Comparison of ENCODE assay signal across 8 mouse cellular contexts in the genomic region with DNA sequence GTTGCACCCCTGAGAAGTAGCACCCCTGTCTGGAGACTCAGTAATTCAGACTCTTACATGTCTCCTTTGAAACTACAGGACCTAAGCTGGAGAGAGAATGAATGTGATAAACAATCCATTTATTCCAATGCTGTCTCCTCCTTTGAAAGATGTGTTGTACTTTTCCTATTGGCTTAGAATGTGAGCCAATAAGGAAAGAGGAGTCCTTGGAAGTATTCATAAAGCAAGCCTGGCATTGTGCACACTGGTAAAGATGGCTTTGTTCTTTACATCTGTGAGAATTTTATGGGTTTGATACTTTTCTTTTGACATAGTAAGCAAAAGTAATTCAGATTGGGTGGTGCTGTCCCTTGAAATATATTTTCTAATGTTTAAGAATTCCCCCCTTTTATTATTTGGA. TPM values are rescaled to one million over a fixed set of nuclear protein-coding genes. Genes with fewer than 3 reads are reported as not detected.
DNase-seq lines count a peak whose midpoint lies in the region; ATAC-seq lines count a peak whose summit lies in the region.

No protein-coding gene starts in this region.

- no peaks in the 10 kb centered on the region for H3K27me3 ChIP-seq in kidney, embryonic 15.5 days
- H3K27me3 ChIP-seq in forebrain, embryonic 16.5 days (replicated peaks; ENCODE audit: control insufficient read depth, insufficient read depth, low read length): no peaks in the 10 kb centered on the region
- no peaks in the 10 kb centered on the region for H3K27me3 ChIP-seq in midbrain, embryonic 13.5 days

- peaks cover 11% of the 10 kb centered on the region for H3K4me1 ChIP-seq in kidney, embryonic 15.5 days
- H3K4me1 ChIP-seq in forebrain, embryonic 16.5 days (replicated peaks; ENCODE audit: control insufficient read depth, insufficient read depth, low read length): peaks cover 7% of the 10 kb centered on the region
- peaks cover 13% of the 10 kb centered on the region for H3K4me1 ChIP-seq in midbrain, embryonic 13.5 days (replicated peaks)

- H3K36me3 ChIP-seq in kidney, embryonic 15.5 days: peaks cover 8% of the 10 kb centered on the region; the same call in 1 of the 2 replicates
- no peaks in the 10 kb centered on the region for H3K36me3 ChIP-seq in forebrain, embryonic 16.5 days (ENCODE audit: control insufficient read depth, insufficient read depth)
- no peaks in the 10 kb centered on the region for H3K36me3 ChIP-seq in midbrain, embryonic 13.5 days

- H3K4me3 ChIP-seq in kidney, embryonic 15.5 days (replicated peaks): 0 out of 2 replicates have a peak overlapping the region, but pooled peaks have one; percentile 3
- H3K4me3 ChIP-seq in forebrain, embryonic 16.5 days (replicated peaks; ENCODE audit: low read length): no peak overlapping the region
- H3K4me3 ChIP-seq in midbrain, embryonic 13.5 days (replicated peaks): no peak overlapping the region

- no peaks in the 10 kb centered on the region for H3K9me3 ChIP-seq in kidney, embryonic 15.5 days (replicated peaks)
- no peaks in the 10 kb centered on the region for H3K9me3 ChIP-seq in forebrain, embryonic 16.5 days (ENCODE audit: control insufficient read depth, low read length)
- no peaks in the 10 kb centered on the region for H3K9me3 ChIP-seq in midbrain, embryonic 13.5 days

- ATAC-seq in kidney, embryonic 15.5 days (replicated peaks; ENCODE audit: low FRiP score): no peak
- peak; percentile 16 for ATAC-seq in forebrain, embryonic 16.5 days
- ATAC-seq in midbrain, embryonic 13.5 days: no peak

- H3K4me2 ChIP-seq in kidney, embryonic 15.5 days: peak overlapping the region; percentile 15
- H3K4me2 ChIP-seq in forebrain, embryonic 16.5 days (ENCODE audit: low read length): peak overlapping the region; percentile 18
- H3K4me2 ChIP-seq in midbrain, embryonic 13.5 days (replicated peaks): peak overlapping the region; percentile 19

- 0 out of 2 replicates have a peak overlapping the region, but pooled peaks have one; percentile 20 for H3K27ac ChIP-seq in kidney, embryonic 15.5 days
- H3K27ac ChIP-seq in forebrain, embryonic 16.5 days (ENCODE audit: low read length): no peak overlapping the region
- H3K27ac ChIP-seq in midbrain, embryonic 13.5 days: 0 out of 2 replicates have a peak overlapping the region, but pooled peaks have one; percentile 10

- no peak overlapping the region for H3K9ac ChIP-seq in kidney, embryonic 15.5 days
- no peak overlapping the region for H3K9ac ChIP-seq in forebrain, embryonic 16.5 days (replicated peaks; ENCODE audit: low read depth, low read length)
- no peak overlapping the region for H3K9ac ChIP-seq in midbrain, embryonic 13.5 days (replicated peaks)

- no peak for DNase-seq in kidney, adult 11 months
- peak; percentile 20 for DNase-seq in brain, embryonic 18.5 days (ENCODE audit: low read depth, low spot score)
- no peak for DNase-seq in thymus, postnatal 10 days (ENCODE audit: low spot score in 2 of 2)
- DNase-seq in thymus, postnatal 25 days: no peak
- DNase-seq in spleen, postnatal 4 days (ENCODE audit: low spot score in 2 of 2): no peak

RNA-seq across cellular contexts. Expression of gene N4bp2, which starts 1.4 kb away (rescaled TPM):
- polyA plus RNA-seq in kidney, embryonic 15.5 days (2015; fragmentation: Nextera tagmentation; extraction: Ambion mirVana): 26.0 and 26.5 TPM in 2 replicates
- 19.0 and 22.4 TPM in 2 replicates for polyA plus RNA-seq in forebrain, embryonic 16.5 days (2015; fragmentation: Nextera tagmentation; extraction: Ambion mirVana)
- 26.3 and 27.0 TPM in 2 replicates for polyA plus RNA-seq in midbrain, embryonic 13.5 days (2015; fragmentation: Nextera tagmentation; extraction: Ambion mirVana)
